Mouse (Mus musculus): ENCODE measurements at regions not wholly inside any gene's neighbourhood (a gene's known extent, or its start where the extent isn't known, plus 50 kb on each side); places are given as distances from the start of the nearest gene placed in this dataset.

GRCm38 (mm10) chr6:84262766-84263165, 254.4 kb downstream of the Dysf start:
- ATAC-seq (replicated peaks; ENCODE audit: insufficient number of reproducible peaks, low FRiP score, low TSS enrichment, low read depth): no peak
- Histone ChIP-seq H3K4me3 (ENCODE audit: low read depth, low read length) (no peak overlapping the region), H3K4me1 (ENCODE audit: control insufficient read depth, insufficient read depth, low read length) (no peaks in the 10 kb centered on the region), H3K27ac (replicated peaks; ENCODE audit: low read depth, low read length) (no peak overlapping the region), H3K4me2 (ENCODE audit: low read depth, low read length) (no peak overlapping the region), H3K36me3 (replicated peaks; ENCODE audit: control insufficient read depth, insufficient read depth, low read depth, low read length) (no peaks in the 10 kb centered on the region), H3K9ac (replicated peaks; ENCODE audit: low read length) (no peak overlapping the region), H3K27me3 (ENCODE audit: control insufficient read depth, insufficient read depth, low read length) (no peaks in the 10 kb centered on the region), H3K9me3 (replicated peaks; ENCODE audit: control insufficient read depth, low read length) (no peaks in the 10 kb centered on the region)
- 63% methylated on average over 6 of the region's 6 CpGs for WGBS
- no peak for DNase-seq (ENCODE audit: low spot score)

- Histone ChIP-seq H3K9ac (replicated peaks; ENCODE audit: low read length) (no peak overlapping the region), H3K27ac (replicated peaks; ENCODE audit: low read depth, low read length) (no peak overlapping the region), H3K36me3 (replicated peaks; ENCODE audit: control insufficient read depth, insufficient read depth, low read depth, low read length) (no peaks in the 10 kb centered on the region), H3K4me1 (ENCODE audit: control insufficient read depth, insufficient read depth, low read length) (no peaks in the 10 kb centered on the region), H3K4me3 (ENCODE audit: low read depth, low read length) (no peak overlapping the region), H3K9me3 (replicated peaks; ENCODE audit: control insufficient read depth, low read length) (no peaks in the 10 kb centered on the region), H3K4me2 (ENCODE audit: low read depth, low read length) (no peak overlapping the region), H3K27me3 (ENCODE audit: control insufficient read depth, insufficient read depth, low read length) (no peaks in the 10 kb centered on the region)
- 86% methylated on average over 3 of the region's 3 CpGs for WGBS
- DNase-seq (ENCODE audit: low spot score) (no peak), ATAC-seq (replicated peaks; ENCODE audit: insufficient number of reproducible peaks, low FRiP score, low TSS enrichment, low read depth) (no peak)
Measured at GRCm38 (mm10) chr6:84261483-84261882, 253.1 kb downstream of the Dysf start.
